ENCODE assay signal across 22 mouse cellular contexts in the genomic region with DNA sequence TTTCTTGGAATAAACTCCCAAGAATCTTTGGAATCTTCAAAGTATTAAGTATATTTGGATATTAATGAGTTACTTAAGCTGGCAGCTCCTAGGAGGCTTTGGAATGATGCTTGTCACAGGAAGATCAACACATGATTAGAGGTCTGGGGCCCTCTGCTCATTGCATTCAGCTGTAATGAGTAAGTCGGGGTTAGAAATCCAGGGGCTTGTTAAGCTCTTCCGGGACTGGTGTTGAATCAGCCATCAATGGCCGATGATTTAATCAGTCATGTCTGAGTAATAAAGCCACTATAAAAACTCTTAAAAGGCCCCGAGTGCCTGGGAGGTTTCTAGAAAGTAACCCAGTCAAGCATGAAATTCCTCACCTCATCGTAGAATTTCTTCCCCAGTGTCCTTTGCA.
"Had no signal": no experiment of that assay in that cellular context is flagged by ENCODE, and none has a peak within 500 bp of the region (broad histone marks: within the 10 kb centered on the region; RNA-seq: fewer than 3 reads in every experiment).

No protein-coding gene starts in this region.

- H3K4me3 ChIP-seq: lung, embryonic 15.5 days; midbrain, embryonic 10.5 days; midbrain, embryonic 12.5 days; myocyte; neural tube, embryonic 13.5 days; neural tube, embryonic 15.5 days had no signal

- H3K36me3 ChIP-seq: lung, embryonic 15.5 days; midbrain, embryonic 10.5 days; midbrain, embryonic 12.5 days; neural tube, embryonic 13.5 days; neural tube, embryonic 15.5 days had no signal

- H3K4me2 ChIP-seq: lung, embryonic 15.5 days; midbrain, embryonic 12.5 days; neural tube, embryonic 13.5 days; neural tube, embryonic 15.5 days had no signal

- ATAC-seq: liver, postnatal 0 days; lung, postnatal 0 days; midbrain, embryonic 16.5 days had no signal

- H3K27me3 ChIP-seq: lung, embryonic 15.5 days; midbrain, embryonic 12.5 days; neural tube, embryonic 13.5 days; neural tube, embryonic 15.5 days had no signal

- H3K9ac ChIP-seq: liver, postnatal 0 days; lung, embryonic 15.5 days; midbrain, embryonic 12.5 days; neural tube, embryonic 13.5 days; neural tube, embryonic 15.5 days had no signal

- H3K9me3 ChIP-seq: lung, embryonic 15.5 days; midbrain, embryonic 10.5 days; midbrain, embryonic 12.5 days; neural tube, embryonic 13.5 days; neural tube, embryonic 15.5 days had no signal

- H3K27ac ChIP-seq: lung, embryonic 15.5 days; macrophage; midbrain, embryonic 10.5 days; midbrain, embryonic 12.5 days; neural tube, embryonic 13.5 days; neural tube, embryonic 15.5 days had no signal

- DNase-seq: liver, postnatal 0 days; lung, adult 2 months; lung, postnatal 14 days; lung, postnatal 36 days; midbrain, embryonic 14.5 days; retina, postnatal 1 day; right cerebral cortex, adult 18-20 months; right cerebral cortex, postnatal 25 days; right cerebral cortex, postnatal 4 days; spleen, adult 18-20 months; thymus, adult 18-20 months; thymus, postnatal 14 days; thymus, postnatal 36 days had no signal

- H3K4me1 ChIP-seq: lung, embryonic 15.5 days; midbrain, embryonic 10.5 days; midbrain, embryonic 12.5 days had no signal
